Mouse (Mus musculus) cerebellum, postnatal 4 days (tissue): ENCODE measurements at regions not wholly inside any gene's neighbourhood (a gene's known extent, or its start where the extent isn't known, plus 50 kb on each side); places are given as distances from the start of the nearest gene placed in this dataset.

ENCODE experiments used
- DNase-seq, 2 experiments: peaks; one replicate each; pipeline ENCODE4 v3.0.0; 2022; ENCODE audit warnings: low spot score in 2 of 2, mixed read lengths in 1 of 2

- DNase-seq: peak; percentile 50 to 77
Observed at GRCm38 (mm10) chr3:14381421-14381992, 99.0 kb upstream of the Slc7a12 start.

- no peak for DNase-seq
Observed at GRCm38 (mm10) chr3:14390656-14391055, 89.8 kb upstream of the Slc7a12 start.

GRCm38 (mm10) chr3:14398676-14399075, 81.8 kb upstream of the Slc7a12 start:
- DNase-seq: no peak

- no peak for DNase-seq
Observed at GRCm38 (mm10) chr3:14408435-14409125, 71.9 kb upstream of the Slc7a12 start.
